Mouse (Mus musculus) kidney, postnatal 10 days (tissue): ENCODE measurements around the gene Cntfr.

ENCODE experiments used
- DNase-seq: peaks from one replicate; pipeline ENCODE4 v3.0.0; 2021; ENCODE audit warnings: mixed read lengths

Cntfr gene

DNA sequence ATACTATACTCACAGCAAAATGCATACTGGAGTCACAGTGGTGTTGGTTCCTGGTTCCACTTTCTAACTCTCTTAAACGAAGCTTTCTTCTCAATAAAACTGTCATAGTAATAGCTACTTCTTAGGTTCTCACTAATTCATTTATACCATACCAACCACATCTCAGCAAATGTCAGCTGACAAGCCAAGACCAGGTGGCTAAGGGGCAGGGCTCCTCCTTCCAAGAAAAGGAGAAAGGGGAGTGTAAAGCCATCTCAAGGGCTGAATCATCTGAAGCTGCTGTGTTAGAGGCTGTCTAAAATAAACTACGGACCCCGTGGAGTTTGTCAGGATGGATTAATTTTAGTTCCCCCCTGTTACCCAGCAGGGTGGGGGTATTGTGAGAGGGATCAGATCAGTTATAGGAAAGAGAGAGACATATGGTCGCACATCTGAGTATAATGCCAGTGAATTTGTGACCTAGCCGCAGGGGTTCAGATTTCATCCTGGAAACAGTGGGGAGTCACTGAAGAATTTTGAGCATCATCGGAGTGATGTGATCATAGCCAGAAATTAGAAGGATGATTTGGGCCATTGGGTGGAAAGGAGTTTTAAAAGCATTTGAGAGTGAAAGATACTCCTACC is 55.6 kb downstream of the Cntfr start:
- DNase-seq = no peak

DNA sequence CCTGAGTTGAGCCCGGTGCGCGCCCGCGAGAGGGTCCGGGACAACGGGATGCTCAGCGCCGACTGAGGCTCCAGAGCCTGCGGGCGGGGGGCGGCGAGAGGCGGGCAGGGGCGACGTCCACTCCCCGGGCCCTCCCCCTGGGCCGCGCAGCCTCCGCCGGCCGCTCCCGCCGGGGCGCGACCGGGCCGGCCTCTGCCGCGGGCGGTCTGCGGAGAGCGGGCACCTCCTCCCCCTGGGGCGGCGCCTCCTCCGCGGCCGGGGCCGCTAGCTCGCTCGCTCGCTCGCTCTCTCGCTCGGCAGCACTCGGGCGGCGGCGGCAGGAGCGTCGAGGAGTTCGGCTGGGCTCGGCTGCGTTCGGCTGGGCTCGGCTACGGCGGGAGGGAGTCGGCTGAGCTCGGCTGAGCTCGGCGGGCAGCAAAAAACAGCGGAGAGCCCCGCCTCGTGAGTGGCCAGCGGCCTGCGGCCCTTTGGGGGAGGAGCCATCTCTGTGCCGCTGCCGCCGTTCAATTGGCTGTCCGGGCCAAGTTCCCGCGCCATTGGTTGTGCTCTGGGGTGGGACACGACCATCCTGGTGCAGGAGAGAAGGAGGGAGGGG is 56.9 kb downstream of the Cntfr start, which contains the start of gene Enho:
Gene Enho (minus strand): TSS at position 412 of the 595 bp plus-strand sequence.
- peak; percentile 97 for DNase-seq

GRCm38 (mm10) chr4:41639214-41639841 is 57.6 kb downstream of the Cntfr start:
- no peak for DNase-seq

- DNase-seq = peak; percentile 18
Observed at GRCm38 (mm10) chr4:41638828-41639213, 58.1 kb downstream of the Cntfr start.

DNA sequence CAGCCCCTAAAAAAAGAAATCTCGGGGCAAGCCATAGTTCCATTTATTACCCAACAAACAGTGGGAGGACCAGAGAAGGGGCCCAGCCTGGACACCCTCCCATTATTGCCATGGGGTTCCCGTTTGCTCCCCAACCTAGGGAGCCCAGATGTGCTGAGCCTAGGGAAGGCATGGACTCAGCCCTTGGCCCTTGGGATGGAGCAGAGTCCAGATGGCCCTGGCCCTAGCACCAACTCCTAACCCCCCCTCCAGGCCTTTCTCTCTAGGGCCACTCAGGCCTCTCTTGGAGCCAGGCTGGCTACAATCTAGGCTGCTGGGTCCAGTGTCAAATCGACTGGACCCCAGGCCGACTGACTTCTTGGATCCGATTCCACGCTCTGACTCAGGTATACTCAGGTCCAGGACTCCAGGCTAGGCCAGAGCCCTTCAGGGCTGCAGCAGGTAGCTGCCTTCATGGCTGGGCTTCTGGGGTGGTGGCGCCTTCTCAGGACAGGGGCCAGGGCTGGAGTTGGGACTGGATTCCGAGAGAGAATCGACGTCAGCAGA is 58.6 kb downstream of the Cntfr start:
- peak; percentile 13 for DNase-seq

DNA sequence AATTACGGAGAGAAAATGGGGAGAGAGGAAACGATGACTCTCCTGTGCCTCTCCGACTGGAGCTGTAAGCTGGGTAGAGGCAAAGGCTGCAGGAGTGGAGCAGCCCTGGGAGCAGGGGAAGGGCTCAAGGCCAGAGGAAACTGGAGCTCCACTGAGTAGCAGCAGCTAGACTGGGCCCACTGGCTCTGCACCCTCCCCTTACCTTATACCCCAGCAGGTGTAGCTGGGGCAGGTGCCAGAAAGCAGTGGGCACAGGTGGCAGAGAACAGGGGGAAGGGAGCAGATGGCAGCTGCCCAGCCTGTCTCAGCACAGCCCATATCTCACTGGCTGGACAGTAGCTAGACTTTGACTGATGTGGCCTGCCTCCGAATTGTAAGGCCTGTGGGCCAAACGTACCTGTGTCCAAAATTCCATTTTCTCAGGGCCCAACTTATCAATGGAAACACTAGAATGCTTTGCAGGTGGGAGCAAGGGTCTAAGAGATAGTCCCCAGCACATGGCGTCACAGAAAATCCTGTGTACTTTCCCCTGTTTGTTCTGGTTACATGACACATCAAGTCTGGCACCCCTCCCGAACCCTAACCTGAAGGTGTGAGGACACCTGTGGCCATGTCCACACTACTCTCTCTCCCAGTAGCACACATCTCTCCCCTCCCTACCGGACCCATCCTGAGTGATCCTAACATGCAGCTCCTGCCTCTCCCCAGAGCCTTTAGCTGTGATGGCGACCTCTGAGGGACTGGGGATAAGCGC is 59.8 kb downstream of the Cntfr start:
- DNase-seq = no peak

DNA sequence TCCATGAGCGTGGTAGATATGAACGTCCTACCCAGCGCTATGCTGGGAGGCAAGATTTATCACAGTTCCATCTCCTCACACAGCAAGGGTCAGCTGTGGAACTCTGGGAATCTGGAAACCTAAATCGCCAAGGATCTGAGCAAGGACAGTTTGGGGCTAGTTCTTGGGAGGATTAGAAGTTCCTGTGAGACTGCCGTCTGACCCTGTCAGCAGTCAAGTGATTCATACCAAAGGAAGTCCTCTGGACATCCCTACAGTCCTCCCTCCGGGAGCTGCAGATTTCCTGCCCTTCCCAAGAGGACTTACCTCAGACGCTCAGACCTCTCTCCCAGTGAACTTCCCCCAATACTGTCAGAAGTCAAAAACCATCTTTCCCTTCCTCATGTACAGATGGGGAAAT is 60.5 kb downstream of the Cntfr start:
- peak; percentile 61 for DNase-seq

GRCm38 (mm10) chr4:41635906-41636305 is 61.0 kb downstream of the Cntfr start:
- peak; percentile 45 for DNase-seq

DNA sequence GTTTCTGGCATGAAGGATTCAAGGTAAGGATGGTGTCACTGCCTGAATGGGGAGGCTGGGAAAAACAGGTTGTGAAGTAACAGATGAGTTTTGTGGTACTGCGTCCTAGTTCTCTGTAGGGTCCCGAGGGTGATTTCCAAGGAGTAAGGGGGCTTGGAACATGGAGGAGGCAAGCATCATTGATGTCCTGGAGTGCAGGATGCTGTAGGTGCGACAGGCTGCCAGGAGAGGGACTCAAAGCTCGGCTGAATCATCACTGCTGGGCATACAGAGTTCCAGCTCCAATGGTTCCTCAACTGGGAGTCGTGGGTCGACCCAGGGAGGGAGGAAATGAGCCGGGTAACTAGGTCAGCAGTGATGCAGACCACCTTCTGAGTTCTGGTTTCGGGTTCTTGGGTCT is 61.7 kb downstream of the Cntfr start:
- no peak for DNase-seq

DNA sequence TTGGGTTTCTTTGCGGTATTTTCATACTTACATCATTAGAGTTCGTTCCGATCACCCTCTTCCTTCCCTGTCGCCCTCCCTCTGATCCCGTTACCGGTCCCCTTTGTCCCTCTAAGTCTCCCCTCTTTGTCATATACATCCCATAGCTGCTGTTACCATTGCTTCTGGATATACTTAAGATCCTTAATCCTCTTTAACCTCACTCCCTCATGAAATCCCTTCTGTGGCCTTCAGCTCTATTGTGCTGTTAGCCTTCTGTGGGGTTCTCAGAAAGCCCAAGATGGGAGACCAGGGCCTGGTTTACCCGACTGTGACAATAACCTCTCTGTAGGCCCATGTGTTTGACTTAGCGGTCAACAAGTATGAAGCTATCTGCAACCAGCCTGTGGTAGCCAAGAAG is 62.3 kb downstream of the Cntfr start:
- no peak for DNase-seq

GRCm38 (mm10) chr4:41633001-41633400 is 63.9 kb downstream of the Cntfr start:
- DNase-seq = no peak

DNA sequence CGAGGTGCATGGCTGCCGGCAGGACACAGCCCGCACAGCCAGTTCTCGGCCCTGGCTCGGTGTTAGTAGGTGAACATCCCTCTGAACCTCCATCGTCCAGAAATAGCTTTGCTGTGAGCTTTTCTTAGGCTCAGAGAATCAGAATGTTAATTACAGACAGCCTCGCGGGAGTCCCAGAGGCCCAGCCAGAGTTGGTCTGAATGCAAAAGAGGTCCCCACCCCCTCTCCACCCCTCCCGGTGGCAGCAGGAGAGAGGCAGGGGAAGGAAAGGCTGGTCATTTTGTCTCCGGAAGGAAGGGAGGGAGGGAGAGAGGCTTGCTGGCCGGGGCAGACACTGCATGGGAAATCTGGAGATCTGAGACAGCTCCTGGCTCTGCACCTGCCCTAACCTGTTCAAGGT is 65.5 kb downstream of the Cntfr start:
- peak; percentile 69 for DNase-seq

DNA sequence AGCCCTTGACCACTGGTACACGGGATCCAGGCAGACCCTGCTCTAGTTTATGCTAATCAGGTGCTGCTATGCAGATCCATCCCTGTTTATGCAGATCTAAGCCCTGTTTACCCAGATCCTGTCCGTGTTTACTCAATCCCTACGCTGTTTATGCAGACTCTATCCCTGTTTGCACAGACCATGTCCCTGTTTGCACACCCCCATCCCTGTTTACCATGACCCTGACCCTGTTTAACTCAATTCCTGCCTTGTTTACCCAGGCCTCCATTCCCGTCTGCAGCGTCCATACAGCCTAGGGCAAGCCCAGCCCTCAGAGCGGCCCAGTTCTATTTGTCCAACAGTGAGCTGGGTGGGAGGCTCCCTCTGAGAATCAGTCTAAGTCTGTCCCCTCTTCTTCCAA is 66.7 kb downstream of the Cntfr start:
- no peak for DNase-seq

- DNase-seq = peak; percentile 67
Observed at GRCm38 (mm10) chr4:41628202-41628927, 68.5 kb downstream of the Cntfr start.

- no peak for DNase-seq
Observed at GRCm38 (mm10) chr4:41622071-41622470, 74.8 kb downstream of the Cntfr start.

- no peak for DNase-seq
Observed at GRCm38 (mm10) chr4:41618916-41619746, 77.8 kb downstream of the Cntfr start.

- DNase-seq = no peak
Observed at GRCm38 (mm10) chr4:41615661-41616599, 81.0 kb downstream of the Cntfr start.

DNA sequence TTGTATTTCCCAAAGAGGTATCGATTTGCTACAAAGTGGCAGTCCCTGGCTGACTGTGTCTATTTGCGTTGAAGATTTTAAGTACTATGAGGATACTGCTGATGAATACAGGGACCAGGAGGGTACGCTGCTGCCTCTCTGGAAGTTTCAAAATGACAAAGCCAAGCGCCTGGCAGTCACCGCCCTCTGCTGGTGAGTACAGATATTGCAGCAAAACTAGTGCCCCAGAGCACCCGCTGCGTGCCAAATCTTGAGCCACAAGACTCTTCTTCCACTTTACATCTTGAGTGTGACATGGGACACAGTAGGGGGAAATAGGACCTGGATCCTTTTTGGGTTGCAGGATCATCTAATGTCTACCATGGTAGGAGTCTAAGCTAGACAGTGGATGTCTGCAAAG is 82.7 kb downstream of the Cntfr start:
- DNase-seq = peak; percentile 91

- DNase-seq = no peak
Observed at GRCm38 (mm10) chr4:41612166-41612565, 84.7 kb downstream of the Cntfr start.

GRCm38 (mm10) chr4:41610594-41610980 is 86.3 kb downstream of the Cntfr start:
- no peak for DNase-seq
